ENCODE assay signal across 9 mouse cellular contexts in genomic region chr13:91178428-91179160, GRCm38 (mm10). TPM values are rescaled to one million over a fixed set of nuclear protein-coding genes. Genes with fewer than 3 reads are reported as not detected.
A peak's percentile ranks its signal among the peaks of the same experiment; 100 is the strongest.
DNase-seq lines count a peak whose midpoint lies in the region; ATAC-seq and TF ChIP-seq lines count a peak whose summit lies in the region.
"Had no signal": no experiment of that assay in that cellular context is flagged by ENCODE, and none has a peak within 500 bp of the region (broad histone marks: within the 10 kb centered on the region; RNA-seq: fewer than 3 reads in every experiment).

No protein-coding gene starts in this region.

- no peaks in the 10 kb centered on the region for H3K9me3 ChIP-seq in hindbrain, embryonic 15.5 days
- H3K9me3 ChIP-seq: liver, embryonic 13.5 days had no signal

- H3K27me3 ChIP-seq in hindbrain, embryonic 15.5 days: no peaks in the 10 kb centered on the region
- H3K27me3 ChIP-seq: liver, embryonic 13.5 days had no signal

- no peak overlapping the region for H3K9ac ChIP-seq in hindbrain, embryonic 15.5 days
- H3K9ac ChIP-seq: liver, embryonic 13.5 days had no signal

- peak; percentile 82 for ATAC-seq in hindbrain, embryonic 15.5 days (ENCODE audit: low FRiP score, low read depth)

- peak; percentile 29; the same call in 1 of the 2 replicates for TF ChIP-seq CTCF in brain, embryonic 14.5 days (IDR thresholded peaks at IDR 0.05; ENCODE audit: borderline replicate concordance, extremely low read depth, insufficient read depth, insufficient read length)

- H3K4me3 ChIP-seq in hindbrain, embryonic 15.5 days: no peak overlapping the region
- H3K4me3 ChIP-seq: liver, embryonic 13.5 days had no signal

- peak overlapping the region; percentile 62 for H3K27ac ChIP-seq in hindbrain, embryonic 15.5 days (replicated peaks)
- H3K27ac ChIP-seq: liver, embryonic 13.5 days had no signal

- H3K36me3 ChIP-seq in hindbrain, embryonic 15.5 days: no peaks in the 10 kb centered on the region
- H3K36me3 ChIP-seq: liver, embryonic 13.5 days had no signal

- H3K4me1 ChIP-seq in hindbrain, embryonic 15.5 days (replicated peaks): peaks cover 22% of the 10 kb centered on the region

- peak; percentile 11 for DNase-seq in kidney, postnatal 10 days
- DNase-seq in kidney, adult 11 months: no peak
- DNase-seq in brain, embryonic 14.5 days (ENCODE audit: low read depth): peak; percentile 95
- peak; percentile 11 for DNase-seq in retina, embryonic 14.5 days (ENCODE audit: low spot score)
- DNase-seq in gastrocnemius, postnatal 4 days (ENCODE audit: low spot score in 2 of 2): no peak
- no peak for DNase-seq in cerebellum, adult 18-20 months
- DNase-seq in frontal cortex, postnatal 14 days (ENCODE audit: low spot score in 2 of 2): no peak
- DNase-seq: liver, embryonic 13.5 days had no signal

- WGBS in hindbrain, embryonic 15.5 days: 31% methylated on average over 9 of the region's 9 CpGs

- H3K4me2 ChIP-seq in hindbrain, embryonic 15.5 days: no peak overlapping the region
- H3K4me2 ChIP-seq: liver, embryonic 13.5 days had no signal

- TF ChIP-seq POLR2A in brain, embryonic 14.5 days (IDR thresholded peaks at IDR 0.05; ENCODE audit: borderline replicate concordance, extremely low read depth, insufficient read depth, insufficient read length, poor library complexity, severe bottlenecking): no peak

RNA-seq across cellular contexts. Expression of gene Atg10, which starts 45.2 kb away (rescaled TPM):
- polyA plus RNA-seq in brain, embryonic 14.5 days (2012; rRNA removed): 3.6 and 4.9 TPM in 2 replicates
- 13.6 and 15.3 TPM in 2 replicates for polyA plus RNA-seq in hindbrain, embryonic 15.5 days (2015; fragmentation: Nextera tagmentation; extraction: Ambion mirVana)
- total RNA-seq in gastrocnemius, postnatal 4 days (2021): 10 to 100 TPM; 12.0 to 13.8 TPM

Comparison
In these comparisons a context has a peak if more than half of its experiments do, and no peak if none do; other contexts are left out.
1. DNase-seq: peak in kidney, postnatal 10 days (single experiment), brain, embryonic 14.5 days (single experiment) and retina, embryonic 14.5 days (single experiment); none in kidney, adult 11 months (single experiment), gastrocnemius, postnatal 4 days (0 of 2), cerebellum, adult 18-20 months (0 of 2) and frontal cortex, postnatal 14 days (0 of 2).